Mouse (Mus musculus) neural tube, embryonic 15.5 days (tissue): ENCODE measurements around the gene 3110070M22Rik. TPM values are rescaled to one million over a fixed set of nuclear protein-coding genes. Genes with fewer than 3 reads are reported as not detected.

ENCODE experiments used
- ATAC-seq: fragments of 200-750 bp; cut with Nextera tagmentation; 2 replicates; pipeline ENCODE4 v1.8.0; 2017; ENCODE audit warnings: mild to moderate bottlenecking, moderate TSS enrichment, moderate library complexity; ENCODE audit not compliant: low FRiP score
- H3K27ac ChIP-seq: fragments of 300-500 bp; sonication (generic); replicated peaks from 2 replicates; pipeline ENCODE4 v1.5.1; 2015; ENCODE audit warnings: mild to moderate bottlenecking, inconsistent platforms
- H3K27me3 ChIP-seq: fragments of 300-500 bp; sonication (generic); replicated peaks from 2 replicates; pipeline ENCODE4 v1.6.1; 2015; ENCODE audit warnings: inconsistent platforms
- H3K36me3 ChIP-seq: fragments of 300-500 bp; sonication (generic); 2 replicates; pipeline ENCODE4 v1.6.1; 2015; ENCODE audit warnings: inconsistent platforms
- H3K4me1 ChIP-seq: fragments of 300-500 bp; sonication (generic); 2 replicates; pipeline ENCODE4 v1.6.1; 2015; ENCODE audit warnings: inconsistent platforms
- H3K4me2 ChIP-seq: fragments of 300-500 bp; sonication (generic); 2 replicates; pipeline ENCODE4 v1.6.1; 2015; ENCODE audit warnings: inconsistent platforms, mild to moderate bottlenecking, moderate library complexity
- H3K4me3 ChIP-seq: fragments of 300-500 bp; sonication (generic); replicated peaks from 2 replicates; pipeline ENCODE4 v1.5.1; 2015; ENCODE audit warnings: mild to moderate bottlenecking, inconsistent platforms
- H3K9ac ChIP-seq: fragments of 300-500 bp; sonication (generic); replicated peaks from 2 replicates; pipeline ENCODE4 v1.6.1; 2015; ENCODE audit warnings: mild to moderate bottlenecking, inconsistent platforms
- H3K9me3 ChIP-seq: fragments of 300-500 bp; sonication (generic); replicated peaks from 2 replicates; pipeline ENCODE4 v1.6.1; 2016; ENCODE audit warnings: inconsistent platforms
- WGBS: fragments of 180-500 bp; shearing (Covaris S2); methylation state at CpG from one replicate; pipeline ENCODE4 v1.1.7; 2015; ENCODE audit warnings: mixed read lengths; 5-methylcytosine and 5-hydroxymethylcytosine counted together
- polyA plus RNA-seq: library from polyadenylated mRNA; unstranded; fragments of >200 nt; fragmentation: Nextera tagmentation; extraction: Ambion mirVana; gene quantifications from 2 replicates; pipeline ENCODE4 v1.2.1, GENCODE M21; 2015

Gene 3110070M22Rik
- polyA plus RNA-seq, 1 experiment from 2014 or later = 2.0 TPM

DNA sequence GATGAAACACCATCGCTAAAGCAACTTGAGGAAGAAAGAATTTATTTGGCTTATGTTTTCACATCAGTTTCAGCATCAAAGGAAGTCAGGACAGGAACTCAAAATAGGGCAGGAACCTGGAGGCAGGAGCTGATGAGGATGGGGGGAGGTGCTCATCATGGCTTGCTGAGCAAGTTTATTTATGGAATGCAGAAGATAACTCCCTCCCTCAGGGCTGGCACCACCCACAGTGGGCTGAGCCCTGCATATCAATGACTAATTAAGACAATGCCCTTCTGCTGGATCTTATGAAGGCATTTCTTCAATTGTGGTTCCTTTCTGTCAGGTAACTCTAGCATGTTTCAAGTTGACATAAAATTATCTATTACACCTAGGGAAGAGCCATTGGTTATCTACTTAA lies 45.9 kb downstream of the 3110070M22Rik start:
- H3K27ac ChIP-seq = no peak overlapping the region
- H3K9ac ChIP-seq = no peak overlapping the region
- no peak overlapping the region for H3K4me3 ChIP-seq
- H3K36me3 ChIP-seq = peaks cover 48% of the 10 kb centered on the region
- ATAC-seq = no peak
- no peak overlapping the region for H3K4me2 ChIP-seq
- H3K4me1 ChIP-seq = no peaks in the 10 kb centered on the region
- H3K27me3 ChIP-seq = no peaks in the 10 kb centered on the region
- WGBS = 93% methylated on average over 1 of the region's 1 CpGs
- no peaks in the 10 kb centered on the region for H3K9me3 ChIP-seq

Other genes starting within 250 kb of the 3110070M22Rik start
- 135 and 154 TPM in 2 replicates for gene Paip1, start 59.8 kb downstream of the 3110070M22Rik start, polyA plus RNA-seq
- gene 4833420G17Rik, start 25.6 kb downstream of the 3110070M22Rik start, polyA plus RNA-seq = 77.8 and 83.5 TPM in 2 replicates
- 3.2 and 5.0 TPM in 2 replicates for gene Tmem267, start 344 bp downstream of the 3110070M22Rik start, polyA plus RNA-seq
- gene Ccl28, start 135.4 kb upstream of the 3110070M22Rik start, polyA plus RNA-seq = 0.29 and 0.41 TPM in 2 replicates
- 443 and 497 TPM in 2 replicates for gene Hmgcs1, start 202.0 kb upstream of the 3110070M22Rik start, polyA plus RNA-seq